Mouse (Mus musculus) liver, adult 2 months (tissue): Measurements from ENCODE around the gene Col5a1.

Experiments
- CTCF ChIP-seq: fragments of 200-500 bp; IDR thresholded peaks from 2 replicates; pipeline ENCODE4 v1.5.1; 2011; ENCODE audit warnings: low read depth, low read length, control low read depth
- POLR2A ChIP-seq: fragments of 200-500 bp; IDR thresholded peaks from 2 replicates; pipeline ENCODE4 v1.6.1; 2011; ENCODE audit warnings: low read length, control low read depth; ENCODE audit not compliant: insufficient read depth; ENCODE audit errors: extremely low read depth

- no peak for TF ChIP-seq POLR2A
- TF ChIP-seq CTCF: no peak
These were observed 14.9 kb downstream of the Col5a1 start for GRCm38 (mm10) chr2:27901076-27901475.
